Mouse (Mus musculus): Measurements from ENCODE around the gene Megf8. TPM values are rescaled to one million over a fixed set of nuclear protein-coding genes. Genes with fewer than 3 reads are reported as not detected.

Gene Megf8
- polyA plus RNA-seq, 1 experiment from 2014 or later: 18.2 TPM

GRCm38 (mm10) chr7:25379551-25380351 lies 62.8 kb downstream of the Megf8 start:
- Histone ChIP-seq H3K27ac (ENCODE audit: low read length) (no peak overlapping the region), H3K9me3 (ENCODE audit: low read length) (no peaks in the 10 kb centered on the region), H3K9ac (replicated peaks; ENCODE audit: low read length) (peak overlapping the region; percentile 66), H3K4me3 (ENCODE audit: low read length) (peak overlapping the region; percentile 45), H3K27me3 (ENCODE audit: insufficient read depth, low read length) (no peaks in the 10 kb centered on the region), H3K4me1 (ENCODE audit: insufficient read depth, low read length) (peaks cover 16% of the 10 kb centered on the region), H3K4me2 (replicated peaks; ENCODE audit: low read depth, low read length) (peak overlapping the region; percentile 78), H3K36me3 (ENCODE audit: insufficient read depth, low read length) (peaks cover 16% of the 10 kb centered on the region)
- ATAC-seq (ENCODE audit: low FRiP score, low TSS enrichment): peak; percentile 78
- under 1% methylated on average over 41 of the region's 42 CpGs for WGBS

GRCm38 (mm10) chr7:25380392-25381283 lies 63.7 kb downstream of the Megf8 start:
- Histone ChIP-seq H3K4me1 (ENCODE audit: insufficient read depth, low read length) (peaks cover 16% of the 10 kb centered on the region), H3K36me3 (ENCODE audit: insufficient read depth, low read length) (peaks cover 19% of the 10 kb centered on the region), H3K9me3 (ENCODE audit: low read length) (no peaks in the 10 kb centered on the region), H3K27ac (ENCODE audit: low read length) (no peak overlapping the region), H3K9ac (replicated peaks; ENCODE audit: low read length) (peak overlapping the region; percentile 66; the same call in 1 of the 2 replicates), H3K4me2 (replicated peaks; ENCODE audit: low read depth, low read length) (peak overlapping the region; percentile 78), H3K4me3 (ENCODE audit: low read length) (peak overlapping the region; percentile 45), H3K27me3 (ENCODE audit: insufficient read depth, low read length) (no peaks in the 10 kb centered on the region)
- 70% methylated on average over 18 of the region's 18 CpGs for WGBS
- ATAC-seq (ENCODE audit: low FRiP score, low TSS enrichment): no peak

GRCm38 (mm10) chr7:25381284-25381680 lies 64.3 kb downstream of the Megf8 start:
- no peak overlapping the region for H3K4me2 ChIP-seq (replicated peaks; ENCODE audit: low read depth, low read length)
- peaks cover 19% of the 10 kb centered on the region for H3K36me3 ChIP-seq (ENCODE audit: insufficient read depth, low read length)
- no peaks in the 10 kb centered on the region for H3K27me3 ChIP-seq (ENCODE audit: insufficient read depth, low read length)
- no peak overlapping the region for H3K4me3 ChIP-seq (ENCODE audit: low read length)
- no peaks in the 10 kb centered on the region for H3K9me3 ChIP-seq (ENCODE audit: low read length)
- no peak for ATAC-seq (ENCODE audit: low FRiP score, low TSS enrichment)
- H3K4me1 ChIP-seq (ENCODE audit: insufficient read depth, low read length): peaks cover 16% of the 10 kb centered on the region
- H3K9ac ChIP-seq (replicated peaks; ENCODE audit: low read length): no peak overlapping the region
- H3K27ac ChIP-seq (ENCODE audit: low read length): no peak overlapping the region
- WGBS: 45% methylated on average over 3 of the region's 3 CpGs

- Histone ChIP-seq H3K36me3 (ENCODE audit: insufficient read depth, low read length) (peaks cover 19% of the 10 kb centered on the region), H3K9me3 (ENCODE audit: low read length) (no peaks in the 10 kb centered on the region), H3K27ac (ENCODE audit: low read length) (no peak overlapping the region), H3K4me3 (ENCODE audit: low read length) (no peak overlapping the region), H3K9ac (replicated peaks; ENCODE audit: low read length) (no peak overlapping the region), H3K4me1 (ENCODE audit: insufficient read depth, low read length) (peaks cover 10% of the 10 kb centered on the region), H3K4me2 (replicated peaks; ENCODE audit: low read depth, low read length) (no peak overlapping the region), H3K27me3 (ENCODE audit: insufficient read depth, low read length) (no peaks in the 10 kb centered on the region)
- ATAC-seq (ENCODE audit: low FRiP score, low TSS enrichment): no peak
Measured at GRCm38 (mm10) chr7:25382541-25382940, 65.6 kb downstream of the Megf8 start.

- WGBS: 87% methylated on average over 7 of the region's 7 CpGs
- H3K36me3 ChIP-seq (ENCODE audit: insufficient read depth, low read length): peaks cover 25% of the 10 kb centered on the region
Measured at GRCm38 (mm10) chr7:25383385-25383784, 66.4 kb downstream of the Megf8 start.

GRCm38 (mm10) chr7:25383891-25384290 lies 66.9 kb downstream of the Megf8 start:
- no peak overlapping the region for H3K4me3 ChIP-seq (ENCODE audit: low read length)
- no peaks in the 10 kb centered on the region for H3K9me3 ChIP-seq (ENCODE audit: low read length)
- no peak for ATAC-seq (ENCODE audit: low FRiP score, low TSS enrichment)
- no peak overlapping the region for H3K27ac ChIP-seq (ENCODE audit: low read length)
- 84% methylated on average over 4 of the region's 4 CpGs for WGBS
- H3K9ac ChIP-seq (replicated peaks; ENCODE audit: low read length): no peak overlapping the region
- H3K36me3 ChIP-seq (ENCODE audit: insufficient read depth, low read length): peaks cover 25% of the 10 kb centered on the region
- no peak overlapping the region for H3K4me2 ChIP-seq (replicated peaks; ENCODE audit: low read depth, low read length)
- H3K27me3 ChIP-seq (ENCODE audit: insufficient read depth, low read length): no peaks in the 10 kb centered on the region
- peaks cover 10% of the 10 kb centered on the region for H3K4me1 ChIP-seq (ENCODE audit: insufficient read depth, low read length)

More at GRCm38 (mm10) chr7:25383385-25383784, 66.4 kb downstream of the Megf8 start:
- H3K4me3 ChIP-seq (ENCODE audit: low read length): no peak overlapping the region
- H3K4me1 ChIP-seq (ENCODE audit: insufficient read depth, low read length): peaks cover 10% of the 10 kb centered on the region
- H3K9me3 ChIP-seq (ENCODE audit: low read length): no peaks in the 10 kb centered on the region
- H3K27me3 ChIP-seq (ENCODE audit: insufficient read depth, low read length): no peaks in the 10 kb centered on the region
- H3K9ac ChIP-seq (replicated peaks; ENCODE audit: low read length): no peak overlapping the region
- H3K4me2 ChIP-seq (replicated peaks; ENCODE audit: low read depth, low read length): no peak overlapping the region
- H3K27ac ChIP-seq (ENCODE audit: low read length): no peak overlapping the region
- ATAC-seq (ENCODE audit: low FRiP score, low TSS enrichment): no peak

GRCm38 (mm10) chr7:25384318-25384717 lies 67.4 kb downstream of the Megf8 start:
- WGBS: 89% methylated on average over 13 of the region's 13 CpGs

GRCm38 (mm10) chr7:25384818-25385217 lies 67.9 kb downstream of the Megf8 start:
- H3K36me3 ChIP-seq (ENCODE audit: insufficient read depth, low read length): peaks cover 25% of the 10 kb centered on the region
- WGBS: 92% methylated on average over 9 of the region's 9 CpGs
- H3K4me2 ChIP-seq (replicated peaks; ENCODE audit: low read depth, low read length): no peak overlapping the region

More at GRCm38 (mm10) chr7:25384318-25384717, 67.4 kb downstream of the Megf8 start:
- Histone ChIP-seq H3K27me3 (ENCODE audit: insufficient read depth, low read length) (no peaks in the 10 kb centered on the region), H3K9ac (replicated peaks; ENCODE audit: low read length) (no peak overlapping the region), H3K36me3 (ENCODE audit: insufficient read depth, low read length) (peaks cover 25% of the 10 kb centered on the region), H3K27ac (ENCODE audit: low read length) (no peak overlapping the region), H3K4me2 (replicated peaks; ENCODE audit: low read depth, low read length) (no peak overlapping the region), H3K4me1 (ENCODE audit: insufficient read depth, low read length) (peaks cover 7% of the 10 kb centered on the region), H3K4me3 (ENCODE audit: low read length) (no peak overlapping the region), H3K9me3 (ENCODE audit: low read length) (no peaks in the 10 kb centered on the region)
- ATAC-seq (ENCODE audit: low FRiP score, low TSS enrichment): no peak

GRCm38 (mm10) chr7:25385259-25385658 lies 68.3 kb downstream of the Megf8 start:
- Histone ChIP-seq H3K4me1 (ENCODE audit: insufficient read depth, low read length) (peaks cover 8% of the 10 kb centered on the region), H3K27ac (ENCODE audit: low read length) (no peak overlapping the region), H3K9me3 (ENCODE audit: low read length) (no peaks in the 10 kb centered on the region), H3K4me3 (ENCODE audit: low read length) (no peak overlapping the region), H3K9ac (replicated peaks; ENCODE audit: low read length) (no peak overlapping the region), H3K36me3 (ENCODE audit: insufficient read depth, low read length) (peaks cover 25% of the 10 kb centered on the region), H3K27me3 (ENCODE audit: insufficient read depth, low read length) (no peaks in the 10 kb centered on the region), H3K4me2 (replicated peaks; ENCODE audit: low read depth, low read length) (no peak overlapping the region)
- no peak for ATAC-seq (ENCODE audit: low FRiP score, low TSS enrichment)
- 92% methylated on average over 12 of the region's 12 CpGs for WGBS

More at GRCm38 (mm10) chr7:25384818-25385217, 67.9 kb downstream of the Megf8 start:
- no peak for ATAC-seq (ENCODE audit: low FRiP score, low TSS enrichment)
- H3K4me3 ChIP-seq (ENCODE audit: low read length): no peak overlapping the region
- no peaks in the 10 kb centered on the region for H3K27me3 ChIP-seq (ENCODE audit: insufficient read depth, low read length)
- H3K9ac ChIP-seq (replicated peaks; ENCODE audit: low read length): no peak overlapping the region
- H3K27ac ChIP-seq (ENCODE audit: low read length): no peak overlapping the region
- no peaks in the 10 kb centered on the region for H3K9me3 ChIP-seq (ENCODE audit: low read length)
- H3K4me1 ChIP-seq (ENCODE audit: insufficient read depth, low read length): peaks cover 8% of the 10 kb centered on the region

All from kidney, embryonic 16.5 days (tissue).